Mouse (Mus musculus): ENCODE results near the gene Synm.
A peak's percentile ranks its signal among the peaks of the same experiment; 100 is the strongest.

Synm gene

GRCm38 (mm10) chr7:67695906-67696305 is 63.6 kb downstream of the Synm start:
- no peak for DNase-seq

GRCm38 (mm10) chr7:67692791-67693538 is 66.6 kb downstream of the Synm start:
- DNase-seq = peak; percentile 34 to 64

DNA sequence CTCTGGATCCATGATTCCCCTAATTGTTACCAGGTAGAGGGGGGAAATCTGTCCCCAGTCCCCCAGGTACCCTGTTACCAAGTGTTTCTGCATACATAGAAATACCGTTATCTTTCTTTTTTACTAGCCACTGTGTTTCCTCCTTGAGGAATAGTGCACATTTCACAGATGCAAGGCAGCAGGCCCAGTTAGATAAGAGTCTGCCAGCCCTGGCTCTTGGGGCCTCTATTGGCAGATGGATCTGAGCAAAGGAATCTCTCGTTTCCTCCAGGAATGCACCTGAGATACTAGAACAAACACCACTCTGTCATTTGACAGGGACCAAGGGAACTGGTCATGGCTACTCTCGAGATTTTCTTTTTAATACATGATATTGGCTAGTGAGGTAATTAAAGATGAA is 67.4 kb downstream of the Synm start:
- DNase-seq = no peak

DNA sequence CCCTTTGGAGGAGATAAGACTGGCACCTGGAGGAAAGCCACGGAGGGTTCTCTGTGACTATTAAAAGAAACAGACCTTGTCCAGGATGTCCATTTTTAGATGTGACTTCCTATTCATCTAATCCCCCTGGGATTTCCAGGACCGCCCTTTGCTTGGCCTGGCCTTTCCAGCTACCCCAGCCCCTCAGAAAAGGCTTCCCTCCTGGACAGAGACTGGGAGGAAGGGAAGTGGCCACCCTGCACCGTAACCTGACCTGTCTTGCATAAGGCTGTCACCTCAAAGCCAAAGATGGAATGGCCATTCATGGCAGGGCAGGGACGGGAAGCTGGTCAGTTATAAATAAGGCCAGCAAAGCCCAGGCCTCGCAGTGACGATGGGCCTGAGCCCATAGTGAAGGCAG is 68.5 kb downstream of the Synm start:
- no peak for DNase-seq

DNA sequence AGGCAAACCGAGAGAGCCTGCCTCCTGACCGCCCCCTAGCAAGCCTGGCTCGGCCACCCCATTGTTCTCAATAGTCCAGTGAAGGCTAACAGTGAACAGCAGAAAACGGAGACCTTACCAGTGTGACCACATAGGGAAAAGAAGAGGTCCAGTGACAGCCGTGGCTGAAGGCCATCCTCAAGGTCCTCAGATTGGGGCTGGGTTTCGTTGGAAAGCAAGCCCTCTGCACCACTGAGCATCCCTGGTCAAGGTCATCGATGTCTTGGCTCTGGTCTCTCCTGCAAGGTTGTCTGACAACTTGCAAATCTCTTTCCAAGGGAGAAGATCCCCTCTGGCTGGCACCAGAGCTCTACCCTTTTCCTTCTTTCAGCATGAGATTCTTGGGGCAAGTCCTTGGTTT is 69.7 kb downstream of the Synm start:
- no peak for DNase-seq

DNA sequence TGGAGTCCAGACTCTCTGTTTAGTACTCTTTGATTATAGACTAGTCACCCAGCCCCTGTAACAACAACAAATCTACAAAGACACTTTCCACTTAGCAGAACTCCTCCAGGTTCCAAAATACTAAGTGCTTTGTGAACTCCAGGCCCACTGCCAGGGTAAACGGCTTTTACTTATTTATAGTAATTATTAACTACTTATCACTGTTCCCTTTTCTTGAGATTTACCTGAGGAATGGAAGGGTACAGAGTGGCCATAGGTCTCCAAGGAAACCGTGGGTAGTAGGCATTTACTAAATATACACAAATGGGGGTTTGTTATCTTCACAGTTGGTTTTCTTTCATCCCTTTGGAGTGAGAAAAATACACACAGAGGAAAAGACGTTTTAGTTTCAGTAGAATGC is 71.3 kb downstream of the Synm start:
- DNase-seq = peak; percentile 27 to 47

GRCm38 (mm10) chr7:67686545-67686944 is 73.0 kb downstream of the Synm start:
- no peak for DNase-seq

DNA sequence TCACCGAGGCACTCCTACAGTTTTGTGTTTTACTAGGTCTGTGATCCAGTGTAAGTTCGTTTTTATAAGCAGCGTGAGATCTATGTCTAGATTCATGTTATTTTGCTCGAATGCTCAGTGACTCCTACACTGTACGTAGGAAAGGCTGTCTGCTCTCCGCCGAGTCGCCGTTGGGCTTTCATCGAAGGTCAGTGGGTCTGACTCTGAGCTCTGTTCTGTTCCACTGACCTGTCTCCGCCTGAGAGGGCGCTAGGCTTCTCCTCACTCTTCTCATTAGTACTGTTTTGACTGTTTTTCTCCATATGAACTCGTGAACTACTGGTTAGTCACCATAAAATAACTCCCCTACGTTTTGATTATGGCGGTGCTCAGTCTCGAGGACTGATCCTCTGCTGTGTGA is 76.5 kb downstream of the Synm start:
- DNase-seq = no peak

GRCm38 (mm10) chr7:67681078-67681477 is 78.5 kb downstream of the Synm start:
- no peak for DNase-seq
